Mouse (Mus musculus) heart, adult 11 months (tissue): Measurements from ENCODE around the gene Gm13697.
A peak's percentile ranks its signal among the peaks of the same experiment; 100 is the strongest.
"Not testable (repeated sequence)": the region's sequence is repeated elsewhere in the genome, so short reads cannot be mapped to it uniquely, and the experiment has no call there.

Experiments used
- DNase-seq: peaks from one replicate; pipeline ENCODE4 v3.0.0; 2022

Gm13697 gene

DNA sequence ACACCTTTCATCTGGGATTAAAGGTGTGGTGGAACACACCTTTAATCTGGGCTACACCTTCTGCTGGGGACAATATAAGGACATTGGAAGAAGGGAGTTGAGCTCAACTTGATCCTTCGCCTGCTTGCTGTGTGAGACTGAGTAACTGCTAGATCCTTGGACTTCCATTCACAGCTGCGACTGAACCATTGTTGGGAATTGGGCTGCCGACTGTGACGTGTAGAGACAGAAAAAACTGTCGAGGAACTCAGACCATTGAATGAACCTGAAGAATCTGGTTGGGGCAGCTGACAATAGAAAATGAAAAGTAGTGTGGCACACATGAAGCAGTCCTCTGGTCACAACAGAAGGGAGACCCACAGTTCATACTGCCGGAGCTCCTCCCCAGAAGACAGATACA, at the start of gene Gm13697:
Gene Gm13697 (plus strand): TSS at position 301 of the 400 bp plus-strand sequence.
- not testable (repeated sequence) for DNase-seq

DNA sequence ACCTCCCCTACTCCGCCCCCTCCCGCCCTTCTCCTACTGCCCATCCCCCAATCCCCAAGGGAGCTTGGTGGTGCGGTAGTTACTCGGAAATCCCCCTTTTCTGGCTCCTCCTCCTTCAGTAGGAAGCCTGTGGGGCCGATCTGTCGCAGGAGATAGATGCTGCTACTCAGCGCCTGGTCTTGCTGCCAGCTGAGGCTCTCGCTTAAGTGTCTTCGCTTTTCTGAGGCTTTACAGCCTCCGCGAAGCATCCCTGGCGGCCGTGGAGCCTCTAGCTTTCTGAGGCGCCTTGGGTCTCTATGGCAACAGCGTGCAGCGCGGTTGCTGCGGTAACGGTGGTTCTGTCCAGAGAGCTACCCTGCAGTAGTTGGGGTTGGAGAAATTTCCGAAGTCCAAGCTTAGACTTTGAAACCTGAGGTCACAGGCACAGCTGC, 43.6 kb upstream of the Gm13697 start, which contains the start of gene Zswim2:
Gene Zswim2 (minus strand): TSS at position 298 of the 431 bp plus-strand sequence.
- peak; percentile 92 for DNase-seq

DNA sequence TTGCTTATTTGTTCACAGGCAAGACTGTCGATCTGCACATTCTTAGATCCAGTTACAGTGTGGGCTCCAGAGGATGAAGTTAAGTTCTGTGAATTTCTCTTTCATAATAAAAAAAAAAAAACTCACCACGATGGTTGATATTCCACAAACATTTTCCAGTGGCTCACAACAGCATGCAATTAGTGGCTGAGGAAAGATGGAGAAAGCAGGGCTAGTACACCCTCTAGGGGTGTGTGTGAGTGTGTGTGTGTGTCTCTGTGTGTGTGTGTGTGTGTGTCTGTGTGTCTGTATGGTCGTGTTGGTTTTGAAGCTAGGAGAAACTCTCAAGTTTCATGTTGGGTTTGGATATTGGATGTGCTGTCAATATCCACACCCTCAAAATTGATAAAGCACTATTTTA, 43.2 kb upstream of the Gm13697 start:
- DNase-seq = no peak

DNA sequence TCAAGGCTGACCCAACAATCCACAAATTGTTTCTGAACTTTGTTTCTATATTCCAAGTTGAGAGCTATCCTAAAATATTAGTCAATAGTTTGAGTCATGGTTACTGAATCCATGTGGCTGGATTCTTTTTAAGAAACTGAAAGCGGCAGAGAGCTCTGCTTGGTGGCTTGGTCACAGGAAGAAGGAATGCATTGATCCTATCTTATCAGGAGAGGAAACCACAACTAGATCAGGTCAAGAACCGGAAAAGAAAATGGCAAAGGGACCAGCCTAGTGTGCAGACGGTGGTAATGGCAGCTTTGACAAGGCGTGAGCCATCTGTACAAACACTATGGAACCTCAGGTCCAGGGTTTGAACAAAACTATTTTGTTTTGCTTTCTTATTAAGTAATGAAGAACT, 42.8 kb upstream of the Gm13697 start:
- DNase-seq = peak; percentile 55

DNA sequence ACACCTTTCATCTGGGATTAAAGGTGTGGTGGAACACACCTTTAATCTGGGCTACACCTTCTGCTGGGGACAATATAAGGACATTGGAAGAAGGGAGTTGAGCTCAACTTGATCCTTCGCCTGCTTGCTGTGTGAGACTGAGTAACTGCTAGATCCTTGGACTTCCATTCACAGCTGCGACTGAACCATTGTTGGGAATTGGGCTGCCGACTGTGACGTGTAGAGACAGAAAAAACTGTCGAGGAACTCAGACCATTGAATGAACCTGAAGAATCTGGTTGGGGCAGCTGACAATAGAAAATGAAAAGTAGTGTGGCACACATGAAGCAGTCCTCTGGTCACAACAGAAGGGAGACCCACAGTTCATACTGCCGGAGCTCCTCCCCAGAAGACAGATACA, 29.1 kb upstream of the Gm13697 start, which contains the start of gene Gm13698:
Gene Gm13698 (plus strand): TSS at position 301 of the 400 bp plus-strand sequence.
- DNase-seq = not testable (repeated sequence)

DNA sequence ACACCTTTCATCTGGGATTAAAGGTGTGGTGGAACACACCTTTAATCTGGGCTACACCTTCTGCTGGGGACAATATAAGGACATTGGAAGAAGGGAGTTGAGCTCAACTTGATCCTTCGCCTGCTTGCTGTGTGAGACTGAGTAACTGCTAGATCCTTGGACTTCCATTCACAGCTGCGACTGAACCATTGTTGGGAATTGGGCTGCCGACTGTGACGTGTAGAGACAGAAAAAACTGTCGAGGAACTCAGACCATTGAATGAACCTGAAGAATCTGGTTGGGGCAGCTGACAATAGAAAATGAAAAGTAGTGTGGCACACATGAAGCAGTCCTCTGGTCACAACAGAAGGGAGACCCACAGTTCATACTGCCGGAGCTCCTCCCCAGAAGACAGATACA, 23.3 kb upstream of the Gm13697 start, which contains the start of gene Gm13693:
Gene Gm13693 (plus strand): TSS at position 301 of the 400 bp plus-strand sequence.
- DNase-seq = not testable (repeated sequence)

DNA sequence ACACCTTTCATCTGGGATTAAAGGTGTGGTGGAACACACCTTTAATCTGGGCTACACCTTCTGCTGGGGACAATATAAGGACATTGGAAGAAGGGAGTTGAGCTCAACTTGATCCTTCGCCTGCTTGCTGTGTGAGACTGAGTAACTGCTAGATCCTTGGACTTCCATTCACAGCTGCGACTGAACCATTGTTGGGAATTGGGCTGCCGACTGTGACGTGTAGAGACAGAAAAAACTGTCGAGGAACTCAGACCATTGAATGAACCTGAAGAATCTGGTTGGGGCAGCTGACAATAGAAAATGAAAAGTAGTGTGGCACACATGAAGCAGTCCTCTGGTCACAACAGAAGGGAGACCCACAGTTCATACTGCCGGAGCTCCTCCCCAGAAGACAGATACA, 17.5 kb upstream of the Gm13697 start, which contains the start of gene Gm13695:
Gene Gm13695 (plus strand): TSS at position 301 of the 400 bp plus-strand sequence.
- DNase-seq = not testable (repeated sequence)

DNA sequence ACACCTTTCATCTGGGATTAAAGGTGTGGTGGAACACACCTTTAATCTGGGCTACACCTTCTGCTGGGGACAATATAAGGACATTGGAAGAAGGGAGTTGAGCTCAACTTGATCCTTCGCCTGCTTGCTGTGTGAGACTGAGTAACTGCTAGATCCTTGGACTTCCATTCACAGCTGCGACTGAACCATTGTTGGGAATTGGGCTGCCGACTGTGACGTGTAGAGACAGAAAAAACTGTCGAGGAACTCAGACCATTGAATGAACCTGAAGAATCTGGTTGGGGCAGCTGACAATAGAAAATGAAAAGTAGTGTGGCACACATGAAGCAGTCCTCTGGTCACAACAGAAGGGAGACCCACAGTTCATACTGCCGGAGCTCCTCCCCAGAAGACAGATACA, 11.7 kb upstream of the Gm13697 start, which contains the start of gene Gm13696:
Gene Gm13696 (plus strand): TSS at position 301 of the 400 bp plus-strand sequence.
- not testable (repeated sequence) for DNase-seq

DNA sequence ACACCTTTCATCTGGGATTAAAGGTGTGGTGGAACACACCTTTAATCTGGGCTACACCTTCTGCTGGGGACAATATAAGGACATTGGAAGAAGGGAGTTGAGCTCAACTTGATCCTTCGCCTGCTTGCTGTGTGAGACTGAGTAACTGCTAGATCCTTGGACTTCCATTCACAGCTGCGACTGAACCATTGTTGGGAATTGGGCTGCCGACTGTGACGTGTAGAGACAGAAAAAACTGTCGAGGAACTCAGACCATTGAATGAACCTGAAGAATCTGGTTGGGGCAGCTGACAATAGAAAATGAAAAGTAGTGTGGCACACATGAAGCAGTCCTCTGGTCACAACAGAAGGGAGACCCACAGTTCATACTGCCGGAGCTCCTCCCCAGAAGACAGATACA, 5.9 kb upstream of the Gm13697 start, which contains the start of gene Gm13694:
Gene Gm13694 (plus strand): TSS at position 301 of the 400 bp plus-strand sequence.
- DNase-seq = not testable (repeated sequence)

DNA sequence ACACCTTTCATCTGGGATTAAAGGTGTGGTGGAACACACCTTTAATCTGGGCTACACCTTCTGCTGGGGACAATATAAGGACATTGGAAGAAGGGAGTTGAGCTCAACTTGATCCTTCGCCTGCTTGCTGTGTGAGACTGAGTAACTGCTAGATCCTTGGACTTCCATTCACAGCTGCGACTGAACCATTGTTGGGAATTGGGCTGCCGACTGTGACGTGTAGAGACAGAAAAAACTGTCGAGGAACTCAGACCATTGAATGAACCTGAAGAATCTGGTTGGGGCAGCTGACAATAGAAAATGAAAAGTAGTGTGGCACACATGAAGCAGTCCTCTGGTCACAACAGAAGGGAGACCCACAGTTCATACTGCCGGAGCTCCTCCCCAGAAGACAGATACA, 5.7 kb downstream of the Gm13697 start, which contains the start of gene Gm13691:
Gene Gm13691 (plus strand): TSS at position 301 of the 400 bp plus-strand sequence.
- not testable (repeated sequence) for DNase-seq

DNA sequence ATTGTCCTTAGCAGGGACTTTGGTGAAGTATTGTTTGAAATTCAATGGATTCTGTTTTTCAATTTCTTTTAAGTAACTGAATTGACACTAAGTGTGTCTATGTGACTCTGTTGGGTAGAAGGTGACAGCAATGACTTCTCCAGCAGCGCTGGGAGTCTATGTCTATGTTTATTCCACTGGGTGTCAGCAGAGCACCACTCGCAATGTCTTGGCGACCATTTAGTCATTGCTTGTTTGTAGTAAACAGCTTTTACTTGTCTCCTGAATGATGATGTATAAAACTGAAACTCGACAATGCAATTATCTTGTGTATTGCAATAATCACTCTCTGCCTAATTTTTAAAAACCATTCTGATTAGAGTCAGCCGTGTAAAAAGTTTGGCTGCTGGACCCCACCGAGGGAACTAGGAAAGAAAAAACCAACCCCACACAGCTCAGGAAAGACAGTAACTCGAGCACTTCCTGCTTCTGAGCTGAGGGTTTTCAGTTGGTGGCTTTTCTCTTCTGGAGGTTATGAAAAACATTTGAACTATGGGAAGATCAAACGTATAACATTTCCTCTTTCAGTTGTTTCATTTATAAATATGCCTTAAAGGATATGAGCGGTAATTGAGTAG, 9.2 kb downstream of the Gm13697 start:
- not testable (repeated sequence) for DNase-seq

DNA sequence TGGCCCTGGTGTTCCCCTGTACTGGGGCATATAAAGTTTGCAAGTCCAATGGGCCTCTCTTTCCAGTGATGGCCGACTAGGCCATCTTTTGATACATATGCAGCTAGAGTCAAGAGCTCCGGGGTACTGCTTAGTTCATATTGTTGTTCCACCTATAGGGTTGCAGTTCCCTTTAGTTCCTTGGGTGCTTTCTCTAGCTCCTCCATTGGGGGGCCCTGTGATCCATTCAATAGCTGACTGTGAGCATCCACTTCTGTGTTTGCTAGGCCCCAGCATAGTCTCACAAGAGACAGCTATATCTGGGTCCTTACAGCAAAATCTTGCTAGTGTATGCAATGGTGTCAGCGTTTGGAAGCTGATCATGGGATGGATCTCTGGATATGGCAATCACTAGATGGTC, 10.0 kb downstream of the Gm13697 start:
- not testable (repeated sequence) for DNase-seq

DNA sequence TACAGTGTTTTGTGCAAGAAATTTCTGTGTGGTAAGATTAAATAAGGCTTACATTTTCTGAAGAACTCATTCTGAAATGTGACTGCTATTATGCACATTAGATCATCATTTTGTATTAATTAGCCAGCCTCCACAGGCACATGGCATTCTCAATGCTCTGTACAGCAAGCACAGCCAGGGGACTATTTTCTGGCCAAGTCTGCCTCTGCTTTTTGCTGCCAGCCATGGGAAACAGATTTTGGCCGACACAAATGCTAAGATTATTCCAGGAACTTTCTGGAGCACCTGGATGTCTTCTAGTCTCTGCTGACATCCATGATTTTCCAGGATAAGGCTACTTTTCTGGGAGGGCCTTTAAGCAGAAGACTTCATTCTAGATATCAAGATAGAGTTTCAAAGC, 24.4 kb downstream of the Gm13697 start:
- DNase-seq = peak; percentile 91

DNA sequence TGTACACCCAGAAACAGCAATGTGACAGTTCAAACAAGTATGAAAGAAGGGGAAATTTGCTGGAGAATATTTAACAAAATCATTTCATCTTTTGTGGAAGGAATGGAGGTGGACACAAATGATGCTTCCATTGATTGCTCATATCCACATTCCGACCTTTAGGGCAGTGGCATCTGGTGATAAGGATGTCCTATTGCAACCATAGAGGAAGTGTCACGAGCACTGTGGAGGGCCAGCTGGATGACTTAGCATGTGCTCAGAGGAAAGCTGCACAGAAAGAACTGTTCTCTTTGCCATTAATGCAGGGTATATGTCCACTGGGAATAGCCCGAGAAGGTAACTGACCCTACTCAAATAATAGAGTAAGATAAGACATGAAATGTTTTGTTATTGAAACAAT, 25.3 kb downstream of the Gm13697 start:
- DNase-seq = no peak

DNA sequence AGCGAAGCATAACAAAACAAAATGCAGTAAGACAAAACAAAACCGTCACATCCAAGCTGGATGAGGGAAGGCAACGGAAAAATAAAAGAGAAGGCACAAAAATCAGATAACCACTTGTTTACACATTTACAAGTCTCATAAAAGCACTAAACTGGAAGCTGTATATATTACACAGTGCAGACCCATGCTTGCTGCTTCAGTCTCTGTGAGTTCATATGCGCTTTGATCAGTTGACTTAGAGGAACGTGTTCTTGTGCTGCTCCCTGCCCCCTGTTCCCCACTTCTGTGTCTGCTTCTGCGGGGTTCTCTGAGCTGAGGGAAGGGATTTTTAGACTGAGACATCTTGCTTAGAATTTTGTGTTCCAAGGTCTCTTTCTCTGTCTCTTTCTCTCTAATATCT, 30.0 kb downstream of the Gm13697 start:
- no peak for DNase-seq

DNA sequence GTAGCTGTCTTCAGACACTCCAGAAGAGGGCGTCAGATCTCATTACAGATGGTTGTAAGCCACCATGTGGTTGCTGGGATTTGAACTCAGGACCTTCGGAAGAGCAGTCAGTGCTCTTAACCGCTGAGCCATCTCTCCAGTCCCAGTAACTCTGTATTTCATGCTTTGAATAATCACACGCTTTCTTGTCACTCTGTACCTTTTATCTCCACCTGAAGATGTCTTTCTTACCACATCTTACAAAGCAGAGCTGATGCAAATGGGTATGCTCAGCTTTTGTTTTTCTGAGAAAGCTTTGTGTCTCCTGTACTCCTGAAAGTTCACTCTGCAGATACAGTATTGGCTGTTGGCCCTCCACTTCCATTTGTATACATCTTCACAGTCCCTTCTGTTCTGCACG, 31.7 kb downstream of the Gm13697 start:
- DNase-seq = not testable (repeated sequence)

DNA sequence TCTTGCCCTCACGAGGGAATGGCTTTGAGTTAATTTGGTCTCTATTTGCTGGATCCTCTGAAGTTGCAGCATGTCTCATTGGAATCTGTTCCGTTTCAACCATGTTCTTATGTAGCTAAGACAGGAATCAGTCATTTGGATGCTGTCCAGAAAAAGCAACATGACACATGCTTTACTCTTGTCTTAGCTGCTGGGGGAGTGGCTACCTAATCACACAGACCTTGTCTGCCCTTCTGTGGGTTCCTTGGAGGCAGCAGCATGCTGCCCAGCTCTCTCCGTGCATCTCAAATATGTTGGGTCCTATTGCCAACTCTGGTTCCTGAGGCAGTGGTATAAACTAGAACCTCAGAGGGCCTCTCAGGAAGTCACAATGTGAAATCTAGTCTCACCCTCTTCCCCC, 33.8 kb downstream of the Gm13697 start:
- no peak for DNase-seq

DNA sequence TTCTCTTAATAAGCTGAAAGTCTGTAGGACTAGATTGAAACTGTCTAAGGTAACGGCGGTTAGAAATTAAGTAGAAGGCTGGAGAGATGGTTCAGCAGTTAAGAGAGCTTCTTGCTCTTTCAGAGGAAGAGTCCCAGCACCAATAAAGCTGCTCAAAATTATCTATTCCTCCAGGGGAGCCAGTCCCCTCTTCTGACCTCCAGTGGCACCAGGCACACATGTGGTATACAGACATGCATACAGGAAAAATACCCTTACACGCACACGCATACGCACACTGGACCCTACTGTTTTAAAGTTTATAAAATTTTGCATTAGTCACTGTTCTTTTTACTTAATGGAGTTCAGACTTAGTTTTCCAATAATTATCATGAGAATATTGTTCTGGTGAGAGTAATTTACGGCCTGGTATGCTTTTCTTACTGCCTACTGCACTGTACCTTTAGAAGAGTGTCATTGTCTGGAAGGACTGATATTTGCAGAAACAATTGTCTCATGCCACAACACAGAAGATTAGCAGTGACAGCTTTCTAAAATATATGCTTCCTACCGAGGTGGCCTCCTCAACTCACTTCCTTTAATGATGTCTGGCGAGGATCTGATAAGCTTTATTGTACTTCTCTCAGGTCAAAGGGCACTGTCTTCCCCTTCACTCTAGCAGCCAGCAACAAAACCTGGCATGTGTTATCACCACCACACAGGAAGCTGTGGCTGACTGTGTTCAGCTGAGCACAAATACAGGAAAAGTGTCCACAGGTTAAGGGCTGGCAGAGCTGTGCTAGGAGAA, 35.2 kb downstream of the Gm13697 start:
- DNase-seq = peak; percentile 90

DNA sequence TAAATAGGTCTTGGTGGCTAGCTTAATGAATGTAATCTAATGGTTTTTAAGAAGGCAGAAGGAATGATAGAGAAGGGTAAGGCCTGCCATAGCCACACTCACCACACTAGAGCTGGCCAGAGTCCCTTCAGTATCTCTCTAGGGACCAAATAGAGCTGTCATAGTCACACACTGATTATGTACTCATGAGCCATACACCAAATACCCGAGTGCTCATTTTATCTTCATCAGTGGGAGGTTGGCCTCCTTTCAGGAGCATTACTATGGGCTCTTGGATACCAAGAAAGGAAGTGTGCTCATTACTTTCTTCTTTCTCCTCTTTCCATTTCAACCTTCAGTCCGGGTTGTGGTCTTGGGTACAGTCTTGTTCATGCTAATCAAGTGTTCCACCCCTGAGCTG, 37.4 kb downstream of the Gm13697 start:
- peak; percentile 88 for DNase-seq

DNA sequence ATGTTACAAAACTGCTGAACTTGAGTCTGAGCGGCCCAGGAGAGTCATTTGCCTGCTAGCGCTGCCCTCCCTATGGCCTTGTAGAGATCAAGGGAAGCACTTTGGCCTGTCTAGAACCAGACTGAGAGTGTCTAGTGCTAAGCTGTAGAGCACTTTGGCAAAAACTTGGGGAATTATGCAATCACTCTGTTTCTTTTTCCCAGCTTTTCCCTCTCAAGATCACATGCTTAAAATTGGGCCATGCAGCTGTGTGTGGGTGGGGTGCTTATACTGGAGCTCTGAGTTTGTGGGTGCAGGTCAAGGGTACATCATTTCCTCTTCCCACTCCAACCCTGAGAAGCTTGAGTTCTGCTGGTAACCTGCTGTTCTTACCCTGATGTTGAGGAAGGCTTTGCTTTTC, 38.4 kb downstream of the Gm13697 start:
- DNase-seq = peak; percentile 99

DNA sequence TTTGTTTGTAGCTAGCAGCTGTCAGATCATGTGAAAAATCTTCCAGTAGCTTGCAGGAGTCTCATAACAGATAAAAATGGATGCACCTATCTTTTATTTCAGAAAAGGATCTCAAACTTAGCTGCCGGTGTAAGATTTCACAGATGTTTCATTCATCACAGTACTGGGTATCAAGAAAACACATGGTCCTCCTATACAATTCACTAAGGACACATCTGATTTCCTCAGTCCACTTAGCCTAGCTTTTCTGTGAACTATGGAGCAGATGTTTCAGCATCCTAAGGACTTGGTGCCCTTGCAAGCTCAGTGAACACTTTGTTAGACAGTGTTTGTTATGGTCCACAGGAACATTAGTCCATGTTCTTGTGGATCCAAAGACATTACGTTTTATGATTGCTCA, 38.8 kb downstream of the Gm13697 start:
- DNase-seq = no peak

DNA sequence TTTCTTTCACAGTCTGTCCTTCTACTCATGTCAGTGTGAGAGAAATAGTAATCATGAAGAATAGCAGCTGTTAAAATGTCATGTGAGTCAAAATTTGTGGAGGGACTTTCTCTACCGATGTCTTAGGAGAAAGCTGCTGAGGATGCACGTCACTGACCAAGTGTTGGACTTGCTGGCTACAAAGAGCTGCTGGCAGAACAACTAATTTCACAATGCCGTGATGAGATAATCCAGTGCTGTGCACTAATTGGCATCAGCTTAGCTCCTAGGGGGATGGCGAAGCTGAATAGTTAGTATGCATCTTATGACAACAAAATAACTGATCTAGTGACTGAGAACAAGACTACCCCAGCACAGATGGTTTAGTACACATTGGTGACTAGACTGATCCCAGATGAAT, 40.7 kb downstream of the Gm13697 start:
- DNase-seq = peak; percentile 98

DNA sequence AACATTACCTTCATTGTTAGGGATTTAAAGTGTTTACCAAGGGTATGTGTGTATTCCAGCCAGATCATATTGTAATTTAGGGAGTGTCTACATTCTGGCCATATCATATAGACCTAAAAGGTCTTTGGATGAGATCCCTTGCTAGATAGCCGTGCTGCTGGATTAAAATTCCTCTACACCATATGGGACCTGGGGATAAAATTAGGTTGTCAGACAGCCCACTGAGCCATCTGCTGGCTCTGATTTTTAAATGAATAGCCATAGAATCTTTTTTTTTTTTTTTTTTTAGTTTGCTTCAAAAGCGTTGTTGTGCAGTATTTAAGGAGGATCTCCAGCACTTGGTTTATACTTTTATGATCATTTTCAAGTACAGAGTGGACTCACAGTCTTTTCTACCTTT, 48.0 kb downstream of the Gm13697 start:
- peak; percentile 34 for DNase-seq

DNA sequence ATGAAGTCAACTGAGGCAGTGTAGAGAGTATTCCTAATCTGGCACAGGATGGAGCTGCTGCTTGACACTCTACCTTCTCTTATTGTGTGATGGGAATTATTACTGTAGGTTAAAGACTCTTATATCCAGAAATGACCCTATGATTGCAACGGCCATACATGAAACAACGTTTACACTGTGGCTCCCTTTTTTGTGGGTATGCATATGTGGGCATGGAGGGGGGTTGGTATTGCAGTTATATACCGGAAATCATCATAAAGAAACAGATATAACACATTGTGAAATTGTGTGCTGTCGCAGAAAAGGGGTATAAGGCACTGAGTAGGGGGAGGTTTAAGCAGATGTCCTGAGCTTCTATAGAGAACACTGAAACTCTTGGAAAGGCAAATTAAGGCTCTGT, 51.5 kb downstream of the Gm13697 start:
- peak; percentile 51 for DNase-seq
